Mouse (Mus musculus) neural tube, embryonic 14.5 days (tissue): ENCODE measurements at regions not wholly inside any gene's neighbourhood (a gene's known extent, or its start where the extent isn't known, plus 50 kb on each side); places are given as distances from the start of the nearest gene placed in this dataset.
"Not testable (repeated sequence)": the region's sequence is repeated elsewhere in the genome, so short reads cannot be mapped to it uniquely, and the experiment has no call there.

ENCODE experiments used
- ATAC-seq: fragments of 200-750 bp; cut with Nextera tagmentation; 2 replicates; pipeline ENCODE4 v1.8.0; 2017; ENCODE audit warnings: low read depth, mild to moderate bottlenecking, moderate TSS enrichment, moderate library complexity
- H3K27ac ChIP-seq: fragments of 300-500 bp; sonication (generic); 2 replicates; pipeline ENCODE4 v1.5.1; 2014; ENCODE audit warnings: low read depth, mild to moderate bottlenecking, control low read depth, low read length, moderate library complexity, mixed read lengths
- H3K27me3 ChIP-seq: fragments of 300-500 bp; sonication (generic); 2 replicates; pipeline ENCODE4 v1.6.1; 2014; ENCODE audit warnings: low read length; ENCODE audit not compliant: control insufficient read depth, insufficient read depth
- H3K36me3 ChIP-seq: fragments of 300-500 bp; sonication (generic); 2 replicates; pipeline ENCODE4 v1.6.1; 2014; ENCODE audit warnings: low read length, mixed read lengths; ENCODE audit not compliant: control insufficient read depth, insufficient read depth
- H3K4me1 ChIP-seq: fragments of 300-500 bp; sonication (generic); 2 replicates; pipeline ENCODE4 v1.6.1; 2014; ENCODE audit warnings: low read length; ENCODE audit not compliant: control insufficient read depth, insufficient read depth
- H3K4me2 ChIP-seq: fragments of 300-500 bp; sonication (generic); 2 replicates; pipeline ENCODE4 v1.6.1; 2014; ENCODE audit warnings: mild to moderate bottlenecking, low read depth, low read length, control low read depth
- H3K4me3 ChIP-seq: fragments of 300-500 bp; sonication (generic); 2 replicates; pipeline ENCODE4 v1.5.1; 2014; ENCODE audit warnings: low read depth, low read length, control low read depth, mixed read lengths
- H3K9ac ChIP-seq: fragments of 300-500 bp; sonication (generic); replicated peaks from 2 replicates; pipeline ENCODE4 v1.6.1; 2014; ENCODE audit warnings: low read depth, mild to moderate bottlenecking, control low read depth, low read length, mixed read lengths
- H3K9me3 ChIP-seq: fragments of 300-500 bp; sonication (generic); 2 replicates; pipeline ENCODE4 v1.6.1; 2016; ENCODE audit warnings: low read length; ENCODE audit not compliant: control insufficient read depth
- WGBS: fragments of 180-500 bp; shearing (Covaris S2); extraction: QIAGEN DNeasy Blood & Tissue Kit; methylation state at CpG from one replicate; pipeline ENCODE4 v1.1.7; 2014; 5-methylcytosine and 5-hydroxymethylcytosine counted together

- Histone ChIP-seq H3K27me3 (no peaks in the 10 kb centered on the region), H3K27ac (no peak overlapping the region), H3K36me3 (no peaks in the 10 kb centered on the region), H3K4me1 (no peaks in the 10 kb centered on the region), H3K4me3 (no peak overlapping the region), H3K9me3 (no peaks in the 10 kb centered on the region), H3K4me2 (no peak overlapping the region), H3K9ac (no peak overlapping the region)
- WGBS = 95% methylated on average over 2 of the region's 2 CpGs
- ATAC-seq = no peak
These were observed 131.9 kb upstream of the Prkcq start for GRCm38 (mm10) chr2:11040005-11040404.

- no peak overlapping the region for H3K27ac ChIP-seq
- no peaks in the 10 kb centered on the region for H3K27me3 ChIP-seq
- no peak overlapping the region for H3K4me3 ChIP-seq
- H3K4me2 ChIP-seq = no peak overlapping the region
- 61% methylated on average over 3 of the region's 3 CpGs for WGBS
- no peak overlapping the region for H3K9ac ChIP-seq
- H3K36me3 ChIP-seq = no peaks in the 10 kb centered on the region
- H3K9me3 ChIP-seq = no peaks in the 10 kb centered on the region
- no peaks in the 10 kb centered on the region for H3K4me1 ChIP-seq
- ATAC-seq = no peak
These were observed 127.1 kb upstream of the Prkcq start for GRCm38 (mm10) chr2:11044727-11045274.

DNA sequence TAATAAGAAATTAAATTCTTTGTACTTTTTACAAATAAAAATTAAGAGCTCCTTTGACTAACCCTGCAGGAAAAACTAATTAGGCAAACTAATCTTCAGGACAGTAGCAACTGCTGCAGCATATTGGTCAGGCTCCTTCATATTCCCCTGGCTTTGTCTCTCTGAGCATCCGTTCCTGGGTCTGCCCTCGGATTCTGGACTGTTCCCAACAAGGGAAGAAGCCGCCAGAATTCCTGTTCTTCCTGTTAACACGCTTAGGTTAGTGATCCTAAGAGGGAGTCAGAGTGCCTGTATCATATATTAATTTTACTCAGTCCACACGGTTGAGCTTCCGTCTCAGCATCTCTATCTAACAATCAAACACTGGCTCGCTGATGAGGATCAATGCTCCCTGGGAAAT is 120.3 kb upstream of the Prkcq start:
- no peaks in the 10 kb centered on the region for H3K36me3 ChIP-seq
- no peak overlapping the region for H3K9ac ChIP-seq
- 88% methylated on average over 7 of the region's 7 CpGs for WGBS
- H3K27me3 ChIP-seq = no peaks in the 10 kb centered on the region
- H3K9me3 ChIP-seq = no peaks in the 10 kb centered on the region
- no peak overlapping the region for H3K4me3 ChIP-seq
- H3K4me2 ChIP-seq = no peak overlapping the region
- H3K27ac ChIP-seq = no peak overlapping the region
- no peak for ATAC-seq
- H3K4me1 ChIP-seq = no peaks in the 10 kb centered on the region

- ATAC-seq = peak; percentile 95
- no peaks in the 10 kb centered on the region for H3K36me3 ChIP-seq
- no peaks in the 10 kb centered on the region for H3K27me3 ChIP-seq
- H3K9ac ChIP-seq = no peak overlapping the region
- H3K9me3 ChIP-seq = no peaks in the 10 kb centered on the region
- 14% methylated on average over 9 of the region's 9 CpGs for WGBS
- H3K4me3 ChIP-seq = no peak overlapping the region
- no peak overlapping the region for H3K27ac ChIP-seq
- H3K4me1 ChIP-seq = no peaks in the 10 kb centered on the region
- no peak overlapping the region for H3K4me2 ChIP-seq
These were observed 112.0 kb upstream of the Prkcq start for GRCm38 (mm10) chr2:11059731-11060425.

- H3K27me3 ChIP-seq = no peaks in the 10 kb centered on the region
- ATAC-seq = no peak
- H3K9me3 ChIP-seq = no peaks in the 10 kb centered on the region
- 81% methylated on average over 4 of the region's 4 CpGs for WGBS
- no peaks in the 10 kb centered on the region for H3K4me1 ChIP-seq
- H3K4me2 ChIP-seq = no peak overlapping the region
- H3K9ac ChIP-seq = no peak overlapping the region
- no peak overlapping the region for H3K27ac ChIP-seq
- no peaks in the 10 kb centered on the region for H3K36me3 ChIP-seq
- no peak overlapping the region for H3K4me3 ChIP-seq
These were observed 104.5 kb upstream of the Prkcq start for GRCm38 (mm10) chr2:11067384-11067783.

- Histone ChIP-seq H3K27me3 (no peaks in the 10 kb centered on the region), H3K4me3 (no peak overlapping the region), H3K27ac (no peak overlapping the region), H3K36me3 (no peaks in the 10 kb centered on the region), H3K9ac (no peak overlapping the region), H3K4me1 (no peaks in the 10 kb centered on the region), H3K9me3 (no peaks in the 10 kb centered on the region), H3K4me2 (no peak overlapping the region)
- ATAC-seq = no peak
- WGBS = 90% methylated on average over 3 of the region's 3 CpGs
These were observed 88.4 kb upstream of the Prkcq start for GRCm38 (mm10) chr2:11083536-11083935.

GRCm38 (mm10) chr2:11086996-11087395 is 84.9 kb upstream of the Prkcq start:
- no peaks in the 10 kb centered on the region for H3K27me3 ChIP-seq
- no peak overlapping the region for H3K9ac ChIP-seq
- WGBS = 41% methylated on average over 1 of the region's 1 CpGs
- no peaks in the 10 kb centered on the region for H3K4me1 ChIP-seq
- no peak for ATAC-seq
- no peaks in the 10 kb centered on the region for H3K36me3 ChIP-seq
- H3K4me3 ChIP-seq = no peak overlapping the region
- H3K4me2 ChIP-seq = no peak overlapping the region
- H3K27ac ChIP-seq = no peak overlapping the region
- H3K9me3 ChIP-seq = no peaks in the 10 kb centered on the region

GRCm38 (mm10) chr2:11099834-11100622 is 71.9 kb upstream of the Prkcq start:
- WGBS = 46% methylated on average over 34 of the region's 34 CpGs

DNA sequence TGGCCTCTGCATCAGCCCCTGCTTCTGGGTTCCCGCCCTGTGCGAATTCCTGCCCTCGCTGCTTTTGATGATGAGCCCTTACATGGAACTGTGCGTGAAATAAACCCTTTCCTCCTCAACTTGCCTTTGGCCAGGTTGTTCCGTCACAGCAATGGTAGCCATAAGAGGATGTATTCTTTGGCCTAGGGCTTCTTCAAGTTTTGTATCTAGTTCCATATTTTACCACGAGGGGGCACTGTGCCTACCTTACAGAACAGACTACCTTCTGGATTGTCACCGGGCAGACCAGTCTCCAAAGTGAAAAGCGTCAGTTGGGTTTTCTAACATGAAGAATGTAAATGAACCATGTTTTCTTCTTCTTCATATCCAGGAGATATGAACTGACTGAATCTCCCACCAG is 58.7 kb upstream of the Prkcq start:
- Histone ChIP-seq H3K27ac (no peak overlapping the region), H3K4me2 (no peak overlapping the region), H3K9ac (no peak overlapping the region), H3K4me1 (no peaks in the 10 kb centered on the region), H3K27me3 (no peaks in the 10 kb centered on the region), H3K4me3 (no peak overlapping the region), H3K36me3 (no peaks in the 10 kb centered on the region), H3K9me3 (no peaks in the 10 kb centered on the region)
- peak; percentile 54; the same call in 1 of the 2 replicates for ATAC-seq
- WGBS = 49% methylated on average over 8 of the region's 8 CpGs

More at GRCm38 (mm10) chr2:11099834-11100622, 71.9 kb upstream of the Prkcq start:
- not testable (repeated sequence) for H3K9ac ChIP-seq, H3K36me3 ChIP-seq, H3K27ac ChIP-seq, H3K4me1 ChIP-seq, H3K27me3 ChIP-seq, H3K9me3 ChIP-seq
- Histone ChIP-seq H3K4me3 (peak overlapping the region; percentile 24), H3K4me2 (peak overlapping the region; percentile 41)
- peak; percentile 89 for ATAC-seq
